Mouse (Mus musculus) C2C12 (cell line): ENCODE results near the gene Cklf.
"Not testable (repeated sequence)": the region's sequence is repeated elsewhere in the genome, so short reads cannot be mapped to it uniquely, and the experiment has no call there.

ENCODE experiments used
- CTCF ChIP-seq: IDR thresholded peaks from one replicate; pipeline ENCODE4 v1.5.1; 2011; ENCODE audit not compliant: control insufficient read depth, insufficient read depth, insufficient read length
- MYOG ChIP-seq: IDR thresholded peaks from one replicate; pipeline ENCODE4 v1.6.1; 2011; ENCODE audit not compliant: control insufficient read depth, insufficient read length; ENCODE audit errors: extremely low read depth

DNA sequence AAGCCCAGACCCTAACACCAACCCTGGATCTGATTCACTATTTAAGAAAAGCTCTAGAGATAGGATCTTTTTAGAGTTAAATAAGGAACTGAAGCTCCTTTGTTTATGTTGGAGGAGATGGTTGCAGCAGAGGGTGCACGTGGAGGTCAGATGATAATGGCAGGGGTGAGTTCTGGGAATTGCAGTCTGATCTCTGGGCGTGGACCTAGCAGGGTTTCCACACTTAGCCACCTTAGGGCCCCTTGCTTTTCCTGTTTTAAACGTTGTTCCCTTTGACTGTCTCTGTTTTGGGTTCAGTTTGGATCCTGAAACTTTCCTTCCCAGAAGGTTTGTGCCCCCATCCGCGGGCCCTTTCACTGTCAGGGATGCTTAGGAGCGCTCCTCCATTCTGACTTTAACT, 57.7 kb downstream of the Cklf start:
- TF ChIP-seq CTCF, MYOG: not testable (repeated sequence)
